Mouse (Mus musculus): ENCODE results near the gene Nup98.

The Nup98 gene

GRCm38 (mm10) chr7:102209756-102210721 lies at the start of gene Nup98, which contains the start of gene Pgap2:
Gene Nup98 (minus strand): TSS chr7:102210176.
Gene Pgap2 (plus strand): TSS chr7:102210208.
- peak; percentile 99 for DNase-seq (ENCODE audit: low spot score)

GRCm38 (mm10) chr7:102258753-102259152 lies 48.8 kb upstream of the Nup98 start:
- no peak for DNase-seq (ENCODE audit: low spot score)

DNA sequence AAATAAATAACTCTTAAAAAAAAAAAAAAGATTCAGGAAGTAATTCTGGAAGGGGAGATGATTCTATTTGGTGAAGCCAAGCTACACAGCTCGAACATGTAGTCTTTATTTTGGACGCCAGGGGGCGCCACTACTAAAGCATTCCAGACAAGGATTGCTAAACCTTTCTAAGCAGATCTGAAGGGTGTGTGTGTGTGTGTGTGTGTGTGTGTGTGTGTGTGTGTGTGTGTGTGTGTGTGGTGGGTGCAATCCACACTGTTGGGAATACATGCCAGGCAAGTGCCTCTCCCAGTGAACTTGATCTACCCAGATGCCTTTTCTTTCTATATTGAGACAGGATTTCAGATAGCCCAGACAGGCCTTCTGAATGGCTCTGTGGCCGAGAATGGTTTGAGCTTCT lies 48.2 kb upstream of the Nup98 start:
- peak; percentile 91 for DNase-seq (ENCODE audit: low spot score)

GRCm38 (mm10) chr7:102256636-102257035 lies 46.7 kb upstream of the Nup98 start:
- DNase-seq (ENCODE audit: low spot score): no peak

- DNase-seq (ENCODE audit: low spot score): no peak
Measured at GRCm38 (mm10) chr7:102255954-102256353, 46.0 kb upstream of the Nup98 start, which contains the start of gene Rhog. Gene Rhog (minus strand): TSS chr7:102256054.

DNA sequence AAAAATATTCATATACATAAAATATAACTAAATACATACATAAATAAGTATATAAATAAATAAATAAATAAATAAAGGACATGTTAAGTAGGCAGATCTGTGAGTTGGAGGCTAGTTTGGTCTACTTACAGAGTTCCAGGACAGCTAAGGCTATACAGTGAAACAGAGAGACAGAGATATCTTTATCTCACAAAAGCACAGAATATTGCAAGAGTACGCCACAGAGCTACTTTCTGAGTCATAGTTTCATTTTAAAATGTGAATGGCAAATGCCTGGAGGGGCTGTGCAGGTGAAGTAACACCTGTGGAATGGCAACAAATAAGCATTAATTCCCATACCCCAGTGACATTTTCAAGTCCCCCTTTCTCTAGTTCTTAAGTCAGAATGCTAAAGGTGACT lies 43.7 kb upstream of the Nup98 start:
- no peak for DNase-seq (ENCODE audit: low spot score)

GRCm38 (mm10) chr7:102250631-102251214 lies 40.7 kb upstream of the Nup98 start:
- DNase-seq (ENCODE audit: low spot score): peak; percentile 95

- DNase-seq (ENCODE audit: low spot score): peak; percentile 81
Measured at GRCm38 (mm10) chr7:102249896-102250630, 40.1 kb upstream of the Nup98 start.

GRCm38 (mm10) chr7:102249531-102249895 lies 39.5 kb upstream of the Nup98 start:
- peak; percentile 76 for DNase-seq (ENCODE audit: low spot score)

DNA sequence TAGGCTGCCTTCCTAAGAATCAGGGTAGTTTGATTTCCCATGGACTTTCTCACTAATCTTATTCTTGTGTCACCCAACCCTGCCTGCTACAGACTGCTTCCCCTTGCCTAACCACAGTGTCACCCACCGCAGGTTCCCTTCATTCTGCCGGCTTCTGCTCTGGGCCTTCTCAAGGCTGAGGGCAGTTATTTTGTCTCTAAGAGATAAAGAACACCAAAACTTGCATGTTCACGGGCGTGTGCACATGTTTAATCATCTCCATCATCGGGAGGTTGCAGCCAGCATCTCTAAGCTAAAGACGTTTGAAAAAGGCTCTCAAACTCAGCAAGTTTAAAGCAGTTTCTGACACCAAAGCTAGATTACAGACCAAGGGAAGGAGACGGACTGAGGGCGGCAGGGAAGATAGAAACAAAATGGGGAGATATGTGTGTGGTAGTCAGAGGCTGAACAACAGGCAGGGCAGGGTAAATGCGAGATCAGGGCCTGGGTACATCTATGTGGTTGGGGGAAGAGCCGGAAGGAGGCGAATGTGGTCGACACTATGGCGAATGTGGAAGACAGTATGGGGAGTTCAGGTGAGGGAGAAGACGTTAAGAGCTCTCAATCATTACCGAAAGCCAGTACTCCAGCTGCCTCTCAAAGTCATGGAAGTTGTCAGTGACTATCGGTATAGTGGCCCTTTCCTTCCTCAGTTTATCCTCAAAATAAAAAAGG lies 38.9 kb upstream of the Nup98 start:
- DNase-seq (ENCODE audit: low spot score): no peak

DNA sequence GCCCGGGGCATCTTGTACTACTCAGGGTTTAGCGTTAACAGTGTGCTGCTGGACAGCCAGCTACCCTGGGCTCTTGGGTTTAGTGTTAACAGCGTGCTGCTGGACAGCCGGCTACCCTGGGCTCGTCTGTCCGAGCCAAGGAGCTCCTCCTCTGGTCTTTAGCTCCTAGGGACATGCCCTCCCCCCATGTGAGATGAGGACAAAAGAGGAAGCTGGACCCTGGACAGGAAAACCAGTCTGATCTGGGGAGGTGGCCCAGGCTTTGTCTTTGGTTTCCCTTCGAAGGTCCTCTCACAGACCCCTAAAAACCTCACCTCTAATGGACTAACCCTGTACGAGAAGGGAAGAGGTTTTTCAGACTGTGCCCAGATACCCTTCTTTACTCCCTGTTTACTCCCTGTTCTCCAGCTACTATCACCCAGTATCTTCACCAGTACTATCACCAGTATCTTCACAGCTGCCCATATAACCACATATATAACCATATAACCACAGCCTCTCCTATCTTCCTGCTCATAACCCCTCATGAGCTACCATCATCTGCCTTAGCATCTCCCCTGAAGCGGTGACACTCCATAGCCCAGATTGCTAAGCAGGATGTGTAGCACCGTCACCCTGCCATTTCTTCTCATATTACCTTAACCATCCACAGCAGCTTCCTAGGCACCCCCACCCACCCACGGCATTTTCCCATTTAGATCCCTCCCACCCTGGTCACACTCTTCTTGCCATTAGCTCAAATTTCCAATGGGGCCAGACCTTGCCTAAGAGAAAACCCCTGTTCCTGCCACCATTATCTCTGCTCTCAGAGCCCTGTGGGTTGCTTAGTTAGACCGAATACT lies 37.2 kb upstream of the Nup98 start:
- no peak for DNase-seq (ENCODE audit: low spot score)

- no peak for DNase-seq (ENCODE audit: low spot score)
Measured at GRCm38 (mm10) chr7:102246265-102246664, 36.3 kb upstream of the Nup98 start.

GRCm38 (mm10) chr7:102245775-102246174 lies 35.8 kb upstream of the Nup98 start:
- DNase-seq (ENCODE audit: low spot score): no peak

- no peak for DNase-seq (ENCODE audit: low spot score)
Measured at GRCm38 (mm10) chr7:102244782-102245535, 35.0 kb upstream of the Nup98 start.

DNA sequence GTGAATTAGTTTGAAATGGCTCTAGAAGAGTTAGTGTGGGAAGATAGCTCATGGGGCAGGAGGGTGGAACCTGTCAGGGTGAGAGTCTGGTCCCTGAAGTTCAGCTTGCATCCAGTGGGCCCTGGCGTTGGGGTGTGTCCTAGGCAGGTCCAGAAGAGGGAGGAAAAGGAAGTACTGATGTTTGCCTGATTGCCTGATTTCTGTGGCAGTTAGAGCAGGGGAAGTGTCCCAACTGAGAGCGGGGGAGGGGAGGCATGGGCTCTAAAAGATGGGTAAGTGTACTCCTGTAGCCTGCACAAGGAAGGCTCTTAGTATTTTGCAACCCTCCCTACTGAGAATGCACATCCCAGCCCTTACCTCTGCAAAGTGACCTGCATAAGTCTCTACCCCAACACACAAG lies 33.9 kb upstream of the Nup98 start:
- no peak for DNase-seq (ENCODE audit: low spot score)

- no peak for DNase-seq (ENCODE audit: low spot score)
Measured at GRCm38 (mm10) chr7:102242917-102243316, 32.9 kb upstream of the Nup98 start.

DNA sequence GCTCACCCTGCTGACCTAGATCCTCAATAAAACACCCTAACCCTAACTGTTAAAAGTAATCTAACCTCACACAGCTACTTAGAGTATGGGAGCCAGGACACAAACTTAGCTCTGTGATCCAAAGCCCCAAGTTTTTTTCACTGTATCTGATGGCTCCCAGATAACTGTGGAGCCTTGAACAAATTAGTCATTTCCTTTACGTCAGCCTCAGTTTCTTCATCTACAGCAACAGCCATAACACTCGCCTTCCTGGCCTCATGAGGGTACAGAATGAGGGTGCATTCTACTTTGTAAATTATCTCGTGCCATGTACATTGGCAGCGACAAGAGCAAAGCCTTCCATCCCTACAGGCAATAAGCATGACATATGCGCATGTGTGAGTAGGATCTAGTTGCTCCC lies 32.4 kb upstream of the Nup98 start:
- no peak for DNase-seq (ENCODE audit: low spot score)

DNA sequence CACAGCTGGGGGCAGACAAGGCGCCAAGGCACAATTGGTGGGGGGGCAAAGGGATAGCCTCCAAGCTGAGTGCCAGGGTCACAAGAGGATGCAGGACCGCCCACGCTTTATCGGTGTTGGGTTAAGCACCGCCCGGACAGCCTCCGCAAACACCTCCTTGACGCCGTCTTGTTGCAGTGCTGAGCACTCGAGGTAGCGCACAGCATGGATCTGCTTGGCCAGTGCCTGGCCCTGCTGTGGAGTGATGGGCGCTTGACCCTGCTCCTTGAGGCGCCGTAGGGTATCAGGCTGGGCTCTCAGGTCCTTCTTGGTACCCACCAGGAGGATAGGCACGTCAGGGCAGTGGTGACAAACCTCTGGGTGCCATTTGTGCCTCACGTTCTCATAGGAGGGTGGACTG lies 29.6 kb upstream of the Nup98 start:
- DNase-seq (ENCODE audit: low spot score): no peak

GRCm38 (mm10) chr7:102238686-102239286 lies 28.8 kb upstream of the Nup98 start:
- no peak for DNase-seq (ENCODE audit: low spot score)

DNA sequence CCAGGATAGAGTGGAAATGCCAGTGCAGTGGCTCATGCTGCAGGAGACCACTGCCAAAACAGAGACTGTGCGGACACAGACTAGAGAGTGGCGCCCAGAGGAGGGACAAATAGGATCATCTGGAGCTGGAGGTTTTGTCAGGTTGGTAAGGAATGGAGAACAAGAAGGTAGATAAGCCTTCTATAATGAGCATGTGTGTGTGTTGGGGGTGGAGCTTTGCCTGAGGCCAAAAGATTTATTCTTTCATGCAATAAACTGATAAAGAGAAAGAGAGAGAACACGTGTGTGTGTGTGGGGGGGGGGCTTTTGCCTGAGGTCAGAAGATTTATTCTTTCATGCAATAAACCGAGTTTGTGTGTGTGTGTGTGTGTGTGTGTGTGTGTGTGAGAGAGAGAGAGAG lies 23.1 kb upstream of the Nup98 start:
- no peak for DNase-seq (ENCODE audit: low spot score)
